Mouse (Mus musculus): ENCODE data around the gene Chrna9.

DNA sequence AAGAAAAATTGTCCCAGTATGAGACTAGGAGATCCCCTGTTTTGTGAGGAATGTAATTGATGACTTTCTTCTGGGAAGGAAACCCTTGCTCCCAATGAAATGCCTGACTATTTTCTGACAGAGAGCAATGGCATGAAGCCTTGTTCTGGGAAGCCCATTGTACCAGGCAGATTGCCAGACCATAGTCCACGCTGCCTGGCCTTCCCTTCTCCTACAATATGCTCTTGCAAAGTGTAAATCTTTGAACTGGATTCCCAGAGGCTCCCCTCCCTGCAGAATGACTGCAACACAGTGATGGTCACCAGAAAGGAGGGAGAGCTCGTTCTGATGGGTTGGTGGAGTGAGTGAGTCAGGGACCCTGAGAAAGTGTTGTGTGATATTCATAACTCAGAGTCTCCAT, 26.0 kb upstream of the Chrna9 start:
- TF ChIP-seq CTCF (IDR thresholded peaks at IDR 0.05; ENCODE audit: low read depth, low read length) (no peak), GATA1 (IDR thresholded peaks at IDR 0.05; ENCODE audit: borderline replicate concordance, low read length) (no peak), POLR2AphosphoS5 (IDR thresholded peaks at IDR 0.05; ENCODE audit: insufficient replicate concordance, low read depth, low read length) (no peak)

Data from G1E (cell line).